Mouse (Mus musculus): Measurements from ENCODE around the gene Gramd4. TPM values are rescaled to one million over a fixed set of nuclear protein-coding genes. Genes with fewer than 3 reads are reported as not detected.
A peak's percentile ranks its signal among the peaks of the same experiment; 100 is the strongest.
"Not testable (repeated sequence)": the region's sequence is repeated elsewhere in the genome, so short reads cannot be mapped to it uniquely, and the experiment has no call there.

The Gramd4 gene
- polyA plus RNA-seq, 1 experiment from 2014 or later: 6.8 TPM

DNA sequence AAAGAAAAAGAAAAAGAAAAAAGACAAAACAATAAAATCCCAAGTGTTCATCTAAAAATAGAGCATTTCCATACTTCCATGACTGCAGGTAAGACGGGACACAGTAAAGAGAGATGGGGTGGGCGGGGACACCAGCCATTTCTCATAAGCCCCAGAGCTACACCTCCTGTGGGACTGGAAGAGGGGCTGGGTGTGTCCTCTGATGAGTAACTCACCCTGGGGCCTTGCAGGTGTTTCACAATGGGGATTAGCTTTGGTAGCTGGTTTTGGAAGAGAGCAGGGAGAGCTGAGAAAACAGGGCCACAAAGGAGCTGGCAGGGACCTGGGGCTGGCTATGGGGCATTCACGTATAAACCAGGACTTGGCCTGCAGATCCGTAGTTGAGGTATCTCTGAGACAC lies 93.1 kb downstream of the Gramd4 start:
- no peak overlapping the region for H3K4me3 ChIP-seq (replicated peaks)
- DNase-seq: no peak
- H3K4me2 ChIP-seq: no peak overlapping the region
- H3K36me3 ChIP-seq: peaks cover 4% of the 10 kb centered on the region; the same call in 1 of the 2 replicates
- no peak overlapping the region for H3K27ac ChIP-seq
- WGBS (ENCODE audit: insufficient replicate concordance): 64% methylated on average over 4 of the region's 4 CpGs
- H3K9me3 ChIP-seq (replicated peaks): no peaks in the 10 kb centered on the region
- no peaks in the 10 kb centered on the region for H3K27me3 ChIP-seq
- no peak for ATAC-seq (ENCODE audit: low read depth)
- no peaks in the 10 kb centered on the region for H3K4me1 ChIP-seq (replicated peaks)
- no peak overlapping the region for H3K9ac ChIP-seq

GRCm38 (mm10) chr15:86153481-86153960 lies 96.0 kb downstream of the Gramd4 start:
- no peaks in the 10 kb centered on the region for H3K4me1 ChIP-seq (replicated peaks)
- no peaks in the 10 kb centered on the region for H3K27me3 ChIP-seq
- WGBS (ENCODE audit: insufficient replicate concordance): 73% methylated on average over 12 of the region's 12 CpGs
- no peak overlapping the region for H3K9ac ChIP-seq
- no peak overlapping the region for H3K4me2 ChIP-seq
- no peak overlapping the region for H3K4me3 ChIP-seq (replicated peaks)
- H3K9me3 ChIP-seq (replicated peaks): no peaks in the 10 kb centered on the region
- DNase-seq (no peak), ATAC-seq (ENCODE audit: low read depth) (no peak)
- no peak overlapping the region for H3K27ac ChIP-seq
- peaks cover 4% of the 10 kb centered on the region; the same call in 1 of the 2 replicates for H3K36me3 ChIP-seq

DNA sequence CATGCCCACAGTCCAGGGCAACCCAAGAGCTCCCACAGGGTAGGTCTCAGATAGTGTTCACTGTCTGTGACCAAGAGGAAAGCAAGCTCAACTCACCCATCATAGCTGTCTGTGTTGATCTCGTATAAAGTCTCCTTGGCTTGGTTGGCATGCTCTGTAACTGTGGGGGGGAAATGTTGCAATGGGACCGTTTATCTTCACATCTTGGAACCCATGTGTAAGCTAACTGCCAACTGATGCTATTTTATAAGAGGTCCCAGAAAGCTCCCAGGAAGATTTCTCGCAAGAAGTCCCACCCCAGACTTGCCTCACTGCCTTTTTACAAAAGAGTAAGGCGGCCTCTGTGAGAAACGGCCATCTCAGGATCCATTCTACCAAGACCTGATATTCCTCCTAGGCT lies 99.0 kb downstream of the Gramd4 start:
- no peak overlapping the region for H3K4me2 ChIP-seq
- no peaks in the 10 kb centered on the region for H3K4me1 ChIP-seq (replicated peaks)
- no peaks in the 10 kb centered on the region for H3K9me3 ChIP-seq (replicated peaks)
- no peak for ATAC-seq (ENCODE audit: low read depth)
- WGBS (ENCODE audit: insufficient replicate concordance): 59% methylated on average over 5 of the region's 5 CpGs
- peaks cover 4% of the 10 kb centered on the region; the same call in 1 of the 2 replicates for H3K36me3 ChIP-seq
- no peak for DNase-seq
- H3K27ac ChIP-seq: no peak overlapping the region
- H3K27me3 ChIP-seq: no peaks in the 10 kb centered on the region
- H3K4me3 ChIP-seq (replicated peaks): no peak overlapping the region
- H3K9ac ChIP-seq: no peak overlapping the region

DNA sequence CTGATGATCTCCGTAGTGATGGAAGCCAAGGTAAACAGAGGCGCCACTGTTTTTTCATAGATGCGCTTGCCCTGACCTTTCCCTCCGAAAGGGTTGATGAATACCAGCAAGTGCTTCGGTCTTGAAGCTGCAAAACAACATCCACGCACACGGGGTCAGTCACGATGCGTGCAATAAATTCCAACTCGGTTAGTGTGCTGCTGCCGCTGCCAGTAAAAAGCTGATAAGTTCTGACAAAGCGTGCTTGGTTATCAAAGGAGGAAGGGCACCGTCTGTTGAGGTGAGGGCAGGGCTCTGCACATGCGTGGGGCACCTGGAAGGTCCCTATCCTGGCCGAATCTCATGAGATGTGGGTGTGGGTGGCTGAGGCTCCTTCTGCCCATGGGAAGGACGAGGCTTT lies 101.6 kb downstream of the Gramd4 start:
- Histone ChIP-seq H3K9me3 (replicated peaks) (no peaks in the 10 kb centered on the region), H3K27ac (no peak overlapping the region), H3K36me3 (peaks cover 14% of the 10 kb centered on the region; the same call in 1 of the 2 replicates), H3K27me3 (no peaks in the 10 kb centered on the region), H3K9ac (no peak overlapping the region), H3K4me1 (replicated peaks) (no peaks in the 10 kb centered on the region), H3K4me2 (no peak overlapping the region), H3K4me3 (replicated peaks) (no peak overlapping the region)
- ATAC-seq (ENCODE audit: low read depth): no peak
- 47% methylated on average over 16 of the region's 16 CpGs for WGBS (ENCODE audit: insufficient replicate concordance)
- DNase-seq: no peak

DNA sequence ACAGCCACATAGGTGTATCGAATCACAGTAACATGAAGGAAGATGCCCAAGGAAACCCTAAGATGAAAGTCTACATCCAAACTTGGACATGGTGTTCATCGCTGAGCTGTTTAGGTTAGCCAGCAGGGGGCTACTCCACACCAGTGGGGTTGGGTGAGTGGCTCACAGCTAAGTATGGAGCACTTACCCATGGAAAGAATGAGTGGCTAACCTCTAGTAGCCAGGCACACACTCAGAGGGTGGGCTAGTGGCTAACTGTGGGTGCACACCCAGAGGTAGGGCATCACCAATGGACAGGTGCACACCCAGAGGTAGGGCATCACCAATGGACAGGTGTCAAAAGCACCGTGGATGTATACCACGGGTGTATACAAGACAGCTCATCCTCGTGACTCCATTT lies 102.2 kb downstream of the Gramd4 start:
- no peak for ATAC-seq (ENCODE audit: low read depth)
- H3K4me3 ChIP-seq (replicated peaks): no peak overlapping the region
- WGBS (ENCODE audit: insufficient replicate concordance): 72% methylated on average over 5 of the region's 5 CpGs
- no peaks in the 10 kb centered on the region for H3K9me3 ChIP-seq (replicated peaks)
- H3K36me3 ChIP-seq: peaks cover 10% of the 10 kb centered on the region; the same call in 1 of the 2 replicates
- no peaks in the 10 kb centered on the region for H3K27me3 ChIP-seq
- H3K4me1 ChIP-seq (replicated peaks): no peaks in the 10 kb centered on the region
- DNase-seq: no peak
- no peak overlapping the region for H3K27ac ChIP-seq
- no peak overlapping the region for H3K9ac ChIP-seq
- H3K4me2 ChIP-seq: no peak overlapping the region

- Histone ChIP-seq H3K27ac (no peak overlapping the region), H3K27me3 (no peaks in the 10 kb centered on the region), H3K36me3 (peaks cover 10% of the 10 kb centered on the region; the same call in 1 of the 2 replicates), H3K9me3 (replicated peaks) (no peaks in the 10 kb centered on the region), H3K4me3 (replicated peaks) (no peak overlapping the region), H3K4me2 (no peak overlapping the region), H3K4me1 (replicated peaks) (no peaks in the 10 kb centered on the region), H3K9ac (no peak overlapping the region)
- WGBS (ENCODE audit: insufficient replicate concordance): 27% methylated on average over 10 of the region's 10 CpGs
- DNase-seq (no peak), ATAC-seq (ENCODE audit: low read depth) (no peak)
Measured at GRCm38 (mm10) chr15:86160906-86161305, 103.4 kb downstream of the Gramd4 start.

- WGBS (ENCODE audit: insufficient replicate concordance): 75% methylated on average over 3 of the region's 3 CpGs
- H3K27me3 ChIP-seq; H3K9me3 ChIP-seq (replicated peaks); H3K9ac ChIP-seq; H3K4me3 ChIP-seq (replicated peaks); ATAC-seq (ENCODE audit: low read depth); DNase-seq; H3K4me1 ChIP-seq (replicated peaks); H3K4me2 ChIP-seq; H3K27ac ChIP-seq; H3K36me3 ChIP-seq: not testable (repeated sequence)
Measured at GRCm38 (mm10) chr15:86161800-86162199, 104.3 kb downstream of the Gramd4 start.

- Histone ChIP-seq H3K4me3 (replicated peaks) (no peak overlapping the region), H3K9ac (no peak overlapping the region), H3K27ac (no peak overlapping the region), H3K4me1 (replicated peaks) (0 out of 2 replicates have a peak, but pooled peaks cover 2% of the 10 kb centered on the region), H3K4me2 (no peak overlapping the region), H3K9me3 (replicated peaks) (no peaks in the 10 kb centered on the region), H3K27me3 (no peaks in the 10 kb centered on the region), H3K36me3 (peaks cover 10% of the 10 kb centered on the region; the same call in 1 of the 2 replicates)
- WGBS (ENCODE audit: insufficient replicate concordance): 82% methylated on average over 21 of the region's 21 CpGs
- DNase-seq (no peak), ATAC-seq (ENCODE audit: low read depth) (no peak)
Measured at GRCm38 (mm10) chr15:86164718-86165345, 107.3 kb downstream of the Gramd4 start.

DNA sequence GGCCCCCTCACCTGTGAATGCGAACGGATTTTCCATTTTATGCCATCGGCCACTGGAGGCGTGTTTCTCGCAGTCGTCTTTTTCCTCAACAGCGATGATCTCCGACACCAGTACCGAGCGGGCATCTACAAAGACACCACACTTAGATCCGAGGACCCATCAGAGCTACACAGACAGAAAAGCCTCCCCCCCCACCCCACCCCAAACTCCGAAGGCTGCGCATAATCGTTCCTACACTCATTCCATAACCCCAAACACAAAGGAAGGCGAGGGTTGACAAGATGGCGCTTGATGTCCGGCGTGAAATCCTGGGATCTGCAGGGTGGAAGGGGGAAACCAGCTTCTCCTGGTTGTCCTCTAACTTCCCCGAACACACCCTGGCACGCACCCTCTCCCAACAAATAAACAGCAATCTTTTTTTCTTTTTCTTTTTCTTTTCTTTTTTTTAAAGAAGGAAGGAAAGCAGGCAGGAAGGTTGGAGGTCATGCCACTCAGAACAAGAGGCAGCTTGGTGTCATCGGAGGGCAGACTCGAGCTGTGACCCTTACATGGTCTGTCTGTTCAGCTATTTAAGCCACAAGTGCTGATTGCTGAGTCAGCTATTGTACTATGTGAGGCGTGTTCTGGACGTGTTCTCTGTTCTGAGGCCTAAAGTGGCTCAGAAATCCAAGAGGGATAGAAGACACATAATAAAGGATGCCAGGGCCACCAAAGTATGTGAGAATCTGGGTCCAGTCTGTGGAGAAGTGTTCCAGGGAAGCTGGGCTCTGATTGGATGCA lies 108.5 kb downstream of the Gramd4 start:
- 78% methylated on average over 24 of the region's 24 CpGs for WGBS (ENCODE audit: insufficient replicate concordance)
- Histone ChIP-seq H3K36me3 (peaks cover 10% of the 10 kb centered on the region; the same call in 1 of the 2 replicates), H3K4me3 (replicated peaks) (no peak overlapping the region), H3K9ac (no peak overlapping the region), H3K27ac (no peak overlapping the region), H3K27me3 (no peaks in the 10 kb centered on the region), H3K9me3 (replicated peaks) (no peaks in the 10 kb centered on the region), H3K4me1 (replicated peaks) (0 out of 2 replicates have a peak, but pooled peaks cover 2% of the 10 kb centered on the region), H3K4me2 (no peak overlapping the region)
- DNase-seq (no peak), ATAC-seq (ENCODE audit: low read depth) (no peak)

DNA sequence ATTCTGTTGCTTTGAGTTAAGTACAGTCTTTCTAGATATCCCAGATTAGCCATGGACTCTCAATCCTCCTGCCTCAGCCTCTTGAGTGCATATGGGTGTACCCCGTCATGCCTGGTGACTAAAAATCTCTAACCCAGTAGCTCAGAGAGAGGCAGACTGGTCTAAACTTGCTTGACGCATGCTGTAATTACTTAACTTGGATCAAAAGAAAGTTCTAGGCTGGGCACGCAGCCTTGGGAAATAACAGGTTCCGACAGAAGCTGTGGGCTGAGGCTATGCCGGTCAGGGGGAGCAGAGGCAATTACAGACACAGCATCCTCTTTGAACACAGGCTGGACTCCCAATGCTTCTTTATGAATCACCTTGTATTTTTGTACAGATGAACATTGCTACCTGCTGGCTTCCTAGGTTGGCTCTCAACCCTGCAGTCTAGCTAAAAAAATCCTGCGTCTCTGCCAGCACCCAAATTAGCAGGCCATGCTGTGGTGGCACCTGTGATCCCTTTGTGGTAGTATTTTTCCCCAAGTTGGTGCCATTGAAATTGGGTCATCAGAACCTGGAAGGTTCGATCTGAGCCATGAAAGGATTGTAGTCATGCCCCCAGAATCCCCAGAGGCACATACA lies 109.6 kb downstream of the Gramd4 start:
- no peak for DNase-seq
- WGBS (ENCODE audit: insufficient replicate concordance): 81% methylated on average over 7 of the region's 7 CpGs

DNA sequence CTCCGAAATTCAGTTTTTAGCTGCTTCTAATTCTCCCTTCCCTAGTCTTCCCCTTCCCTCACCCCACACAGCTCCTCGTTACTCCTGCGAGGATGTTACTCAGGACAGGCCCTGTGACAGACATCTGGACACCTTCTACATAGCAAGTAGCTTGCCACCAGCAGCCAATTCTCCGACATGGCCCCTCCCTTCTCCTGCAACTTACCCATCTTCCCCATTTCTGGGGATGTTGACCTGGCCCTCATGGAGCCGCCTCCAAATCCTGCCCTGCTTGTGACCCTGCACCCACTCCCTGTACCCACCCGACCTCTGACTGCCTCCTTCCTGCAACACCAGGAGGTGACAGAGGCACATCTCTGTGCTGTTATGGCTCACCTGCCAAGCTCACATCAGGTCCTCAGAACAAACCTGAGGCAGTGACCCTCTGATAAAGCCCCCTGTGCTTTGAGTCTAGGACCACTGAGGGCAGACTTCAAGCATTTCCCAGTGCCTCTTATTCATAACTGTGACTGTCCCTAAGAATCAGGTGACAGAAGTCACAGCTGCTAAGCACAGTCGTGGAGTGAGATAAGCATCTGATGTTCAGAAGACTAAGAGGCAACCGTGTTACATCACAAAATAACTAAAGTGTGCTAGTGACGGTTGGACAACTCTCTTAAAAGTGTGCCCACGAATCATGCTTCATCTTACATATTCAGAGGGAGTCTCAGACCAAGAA lies 110.5 kb downstream of the Gramd4 start:
- no peaks in the 10 kb centered on the region for H3K27me3 ChIP-seq
- H3K9ac ChIP-seq: no peak overlapping the region
- 55% methylated on average over 10 of the region's 10 CpGs for WGBS (ENCODE audit: insufficient replicate concordance)
- peaks cover 7% of the 10 kb centered on the region for H3K4me1 ChIP-seq (replicated peaks)
- DNase-seq (no peak), ATAC-seq (ENCODE audit: low read depth) (no peak)
- H3K9me3 ChIP-seq (replicated peaks): no peaks in the 10 kb centered on the region
- H3K27ac ChIP-seq: 0 out of 2 replicates have a peak overlapping the region, but pooled peaks have one; percentile 34
- H3K36me3 ChIP-seq: peaks cover 3% of the 10 kb centered on the region; the same call in 1 of the 2 replicates
- no peak overlapping the region for H3K4me3 ChIP-seq (replicated peaks)
- no peak overlapping the region for H3K4me2 ChIP-seq

More for the DNA sequence above, 109.6 kb downstream of the Gramd4 start:
- no peak overlapping the region for H3K9ac ChIP-seq
- no peak overlapping the region for H3K27ac ChIP-seq
- ATAC-seq (ENCODE audit: low read depth): no peak
- H3K4me1 ChIP-seq (replicated peaks): 0 out of 2 replicates have a peak, but pooled peaks cover 2% of the 10 kb centered on the region
- H3K4me2 ChIP-seq: no peak overlapping the region
- H3K27me3 ChIP-seq: no peaks in the 10 kb centered on the region
- peaks cover 4% of the 10 kb centered on the region; the same call in 1 of the 2 replicates for H3K36me3 ChIP-seq
- no peak overlapping the region for H3K4me3 ChIP-seq (replicated peaks)
- no peaks in the 10 kb centered on the region for H3K9me3 ChIP-seq (replicated peaks)

All from liver, embryonic 13.5 days (tissue).